Mouse (Mus musculus): ENCODE measurements at regions not wholly inside any gene's neighbourhood (a gene's known extent, or its start where the extent isn't known, plus 50 kb on each side); places are given as distances from the start of the nearest gene placed in this dataset.
"Not testable (repeated sequence)": the region's sequence is repeated elsewhere in the genome, so short reads cannot be mapped to it uniquely, and the experiment has no call there.

- intact Hi-C loops (cut with DNase I); DNase-seq: not testable (repeated sequence)
These were observed 535.8 kb downstream of the Mat2b start for GRCm38 (mm10) chr11:40159161-40159560.

- intact Hi-C loops (cut with DNase I) = no loop called here
- peak; percentile 27 to 52 for DNase-seq
These were observed 545.7 kb downstream of the Mat2b start for GRCm38 (mm10) chr11:40149312-40149711.

DNA sequence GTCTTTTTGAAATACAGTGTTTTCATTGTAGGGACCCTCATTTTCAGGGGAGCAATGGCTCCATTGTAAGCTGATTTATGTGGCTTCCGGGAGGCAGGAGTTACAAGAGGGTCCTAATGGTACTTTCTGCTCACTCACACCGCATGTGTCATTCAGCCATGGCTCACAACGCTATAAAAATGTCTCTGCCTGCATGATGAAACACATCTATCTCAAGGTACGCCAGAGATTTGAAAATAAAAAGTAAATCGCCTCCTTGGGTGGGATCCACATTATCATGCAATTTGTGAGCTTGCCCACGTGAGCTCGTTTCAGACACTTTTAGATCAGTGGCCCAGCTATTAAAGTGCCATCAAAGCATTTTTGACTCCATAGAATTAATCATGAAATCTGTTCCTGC is 557.2 kb downstream of the Mat2b start:
- intact Hi-C loops (cut with DNase I) = no loop called here
- no peak for DNase-seq

DNA sequence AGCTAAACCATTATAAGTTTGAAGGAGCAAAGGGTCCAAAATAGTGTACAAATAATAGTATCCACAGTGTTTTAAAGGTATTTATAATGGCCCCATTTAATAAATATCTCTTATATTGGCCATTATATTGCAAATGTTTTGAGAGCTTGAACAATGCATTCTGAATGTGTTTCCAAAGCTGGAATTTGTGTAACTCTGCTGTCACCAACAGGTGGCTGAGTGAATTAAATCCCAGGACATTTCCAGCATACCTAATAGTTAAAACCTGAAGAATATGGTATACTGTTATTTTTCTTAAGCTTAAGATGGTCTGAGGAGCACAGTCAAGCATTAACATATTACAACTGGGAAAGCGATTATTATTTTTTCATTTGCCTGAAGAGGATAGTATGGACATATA is 592.4 kb downstream of the Mat2b start:
- DNase-seq = no peak
- intact Hi-C loops (cut with DNase I) = loop anchor here (2.0 kb wide), 1 partner anchor 514 kb away; no protein-coding TSS in a partner anchor

GRCm38 (mm10) chr11:40074317-40074716 is 620.7 kb downstream of the Mat2b start:
- no peak for DNase-seq
- intact Hi-C loops (cut with DNase I) = no loop called here

- DNase-seq = no peak
- intact Hi-C loops (cut with DNase I) = no loop called here
These were observed 644.5 kb downstream of the Mat2b start for GRCm38 (mm10) chr11:40050503-40050902.

GRCm38 (mm10) chr11:40027511-40027910 is 667.5 kb downstream of the Mat2b start:
- no peak for DNase-seq
- intact Hi-C loops (cut with DNase I) = no loop called here

DNA sequence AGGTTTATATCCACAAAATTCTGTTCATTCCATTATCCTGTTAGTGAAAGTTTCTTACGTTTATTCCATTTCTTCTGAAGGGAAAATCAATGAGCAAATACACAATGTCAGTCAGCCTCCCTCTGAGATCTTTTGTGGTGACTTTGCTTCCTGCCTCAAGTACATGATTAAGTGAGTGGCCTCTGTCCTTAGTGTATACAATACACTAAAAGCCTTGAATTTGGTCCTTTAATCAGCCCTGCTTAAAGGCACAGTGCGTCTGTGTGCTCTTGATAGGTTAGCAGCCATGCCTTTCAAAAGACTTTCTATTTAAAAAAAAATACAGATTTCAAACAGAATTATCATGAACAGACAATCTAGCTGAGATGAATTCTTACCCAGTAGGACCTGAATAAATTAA is 695.5 kb downstream of the Mat2b start:
- intact Hi-C loops (cut with DNase I) = no loop called here
- no peak for DNase-seq

GRCm38 (mm10) chr11:39998612-39999011 is 696.4 kb downstream of the Mat2b start:
- intact Hi-C loops (cut with DNase I) = no loop called here
- DNase-seq = no peak

GRCm38 (mm10) chr11:39972585-39972984 is 722.4 kb downstream of the Mat2b start:
- DNase-seq = no peak
- intact Hi-C loops (cut with DNase I) = no loop called here

GRCm38 (mm10) chr11:39963705-39964104 is 731.3 kb downstream of the Mat2b start:
- no peak for DNase-seq
- intact Hi-C loops (cut with DNase I) = no loop called here

DNA sequence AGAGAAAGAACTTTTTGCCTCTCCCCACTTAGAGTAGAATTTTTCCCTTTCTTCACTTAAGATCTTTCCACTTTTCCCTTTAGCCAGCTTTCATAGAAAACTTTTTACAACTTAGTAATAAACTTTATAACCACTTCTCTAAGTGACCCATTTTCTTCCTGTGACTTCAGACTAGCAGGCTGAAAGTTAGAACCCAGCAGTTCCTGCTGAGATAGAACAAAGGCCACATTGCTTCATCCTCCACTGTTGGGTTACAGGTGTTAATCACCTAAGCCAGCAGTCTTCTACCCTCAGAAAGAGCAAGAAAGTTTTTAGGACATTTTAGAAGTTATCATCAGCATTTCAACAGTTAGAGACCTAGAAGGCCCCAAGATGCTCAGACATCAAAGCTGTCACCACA is 740.6 kb downstream of the Mat2b start:
- DNase-seq = no peak
- intact Hi-C loops (cut with DNase I) = no loop called here

GRCm38 (mm10) chr11:39944196-39944595 is 750.8 kb downstream of the Mat2b start:
- intact Hi-C loops (cut with DNase I) = no loop called here
- no peak for DNase-seq

DNA sequence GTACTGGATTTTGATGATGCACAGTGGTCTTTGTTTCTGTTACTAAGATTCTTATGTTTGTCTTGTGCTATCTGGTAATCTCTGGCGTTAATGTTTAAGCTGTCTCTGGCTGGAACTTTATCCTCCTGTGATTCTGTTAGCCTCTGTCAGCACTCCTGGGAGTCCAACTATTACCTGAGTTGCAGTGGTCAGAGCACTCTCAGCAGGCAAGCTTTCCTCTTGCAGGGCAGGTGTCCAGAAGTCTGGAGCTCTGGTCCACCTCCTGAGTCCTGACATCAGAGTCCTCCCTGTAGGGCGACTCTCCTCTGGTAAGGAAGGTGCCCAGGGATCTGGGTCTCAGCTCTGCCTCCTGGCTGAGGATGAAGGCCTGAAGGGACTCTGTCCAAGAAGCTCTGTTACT is 760.8 kb downstream of the Mat2b start:
- intact Hi-C loops (cut with DNase I) = no loop called here
- DNase-seq = no peak

- intact Hi-C loops (cut with DNase I) = no loop called here
- no peak for DNase-seq
These were observed 771.0 kb downstream of the Mat2b start for GRCm38 (mm10) chr11:39923977-39924527.

- intact Hi-C loops (cut with DNase I) = no loop called here
- DNase-seq = no peak
These were observed 777.2 kb downstream of the Mat2b start for GRCm38 (mm10) chr11:39917716-39918347.

DNA sequence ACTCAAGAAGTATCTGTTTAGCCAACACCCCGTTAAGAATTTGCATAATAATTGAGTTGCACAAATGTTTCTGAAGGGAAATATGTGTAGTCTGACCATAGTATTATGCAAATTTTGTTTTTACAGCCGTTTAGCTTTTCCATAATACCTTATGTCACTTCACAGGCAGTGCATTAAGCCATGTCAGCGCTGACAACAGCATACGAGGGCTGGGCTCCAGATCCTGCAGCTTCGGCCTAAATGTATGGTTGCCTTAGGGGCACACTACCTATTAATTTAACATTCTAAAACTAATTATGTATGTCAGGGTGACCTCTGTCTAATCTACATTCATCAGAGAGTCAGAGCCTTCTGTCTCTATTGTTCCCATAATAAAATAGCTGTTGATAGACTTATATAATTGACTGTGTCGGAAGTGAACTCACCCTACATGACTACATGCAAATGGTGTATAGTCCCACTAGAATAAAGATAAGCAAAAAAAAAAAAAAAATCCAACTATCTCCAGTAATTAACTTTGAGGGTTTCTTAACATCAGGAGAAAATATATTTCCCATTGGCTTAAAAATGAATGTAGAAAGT is 795.3 kb downstream of the Mat2b start:
- intact Hi-C loops (cut with DNase I) = no loop called here

DNA sequence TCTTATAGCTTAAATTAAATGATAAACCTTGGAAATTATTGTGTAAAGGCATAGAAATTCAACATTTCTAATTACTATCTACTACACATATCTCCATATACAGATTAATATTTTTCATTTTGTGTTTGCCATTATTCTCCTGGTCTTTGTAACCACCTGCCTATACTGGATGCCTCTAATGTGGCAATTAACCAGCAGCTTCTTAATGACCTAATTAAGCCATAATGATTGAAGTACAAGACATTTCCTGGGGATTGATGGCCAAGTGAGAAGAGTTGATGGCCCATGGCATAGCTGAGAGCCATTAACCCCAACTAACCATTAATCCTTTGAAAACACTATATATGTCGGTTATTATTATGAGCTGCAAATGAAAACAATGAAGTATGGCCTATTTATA is 811.7 kb downstream of the Mat2b start:
- intact Hi-C loops (cut with DNase I) = no loop called here

More for the DNA sequence above, 795.3 kb downstream of the Mat2b start:
- DNase-seq = no peak

DNA sequence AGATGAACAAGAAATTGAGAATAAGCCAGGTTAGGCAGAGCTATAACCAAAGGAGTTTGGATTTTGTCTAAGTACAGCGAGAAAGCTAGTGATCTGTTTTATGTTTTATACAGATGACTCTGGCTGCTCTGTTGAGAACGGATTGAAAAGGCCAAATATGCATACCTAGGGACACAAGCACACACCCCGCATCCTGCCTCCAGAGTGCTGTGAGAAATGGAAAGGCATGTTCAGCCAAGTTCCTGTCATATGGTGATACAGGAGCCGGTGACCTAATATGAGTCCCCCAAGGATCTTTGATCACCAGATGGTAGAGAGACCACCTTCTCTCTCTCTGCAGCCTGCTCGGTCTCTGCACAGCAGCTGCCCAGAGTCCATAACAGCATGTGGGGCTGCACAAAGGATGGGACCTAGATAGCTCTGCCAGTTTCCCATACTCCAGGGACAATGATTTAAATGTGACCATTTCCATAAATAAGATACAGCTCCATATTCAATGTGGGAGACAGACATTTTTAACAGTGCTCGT is 826.5 kb downstream of the Mat2b start:
- no peak for DNase-seq
- intact Hi-C loops (cut with DNase I) = no loop called here

More for the DNA sequence above, 811.7 kb downstream of the Mat2b start:
- no peak for DNase-seq

All from heart, postnatal 10 days (tissue).